Mouse (Mus musculus): ENCODE results near the gene Btg3. TPM values are rescaled to one million over a fixed set of nuclear protein-coding genes. Genes with fewer than 3 reads are reported as not detected.
A peak's percentile ranks its signal among the peaks of the same experiment; 100 is the strongest.

The Btg3 gene
- total and polyA plus RNA-seq, 3 experiments, result 21.6 to 72.2 (median 43.9) TPM

DNA sequence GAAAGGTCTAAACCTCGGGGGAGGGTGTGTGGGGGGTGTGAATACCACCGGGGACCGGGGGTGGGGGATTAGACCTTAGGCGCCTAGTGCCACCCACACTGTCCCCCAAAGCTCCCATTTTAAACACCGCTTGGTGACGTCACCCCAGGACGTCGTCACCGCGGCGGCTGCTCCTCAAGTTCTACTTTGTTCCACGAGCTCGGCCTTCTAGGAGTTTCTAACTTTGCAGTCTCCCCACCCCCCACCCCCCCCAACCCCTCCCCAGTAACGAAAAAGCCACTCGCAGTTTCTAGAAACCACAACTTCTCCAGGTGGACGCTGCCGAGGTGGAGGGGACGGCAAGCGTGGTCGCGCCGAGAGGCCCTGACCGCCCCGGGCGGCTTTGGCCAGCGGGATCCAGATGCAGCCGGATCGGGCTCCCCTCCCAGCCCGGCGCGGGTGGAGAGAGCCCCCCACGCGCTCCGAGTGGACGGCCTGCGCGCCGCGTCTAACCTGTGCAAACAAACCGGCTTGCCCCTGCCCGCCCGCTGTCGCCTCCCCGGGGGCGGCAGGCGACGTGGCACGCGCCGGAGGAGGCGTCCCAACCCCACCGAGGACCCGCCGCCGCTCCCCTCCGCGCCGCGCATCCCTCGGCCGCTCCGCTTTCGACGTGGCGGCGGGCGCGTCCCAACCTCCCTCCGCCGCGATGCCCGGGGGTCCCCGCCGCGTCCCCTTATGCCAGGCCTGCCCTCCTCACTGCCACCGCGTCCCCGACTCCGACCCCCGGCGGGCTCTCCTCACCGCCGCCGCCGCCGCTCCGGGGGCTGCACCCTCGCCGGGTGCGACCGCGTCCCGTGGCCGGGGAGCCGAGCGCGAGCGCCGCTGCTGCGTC, 936 bp downstream of the Btg3 start:
- peak overlapping the region; percentile 87 for H3K27ac ChIP-seq (ENCODE audit: insufficient read depth, low read depth)
- H3K79me2 ChIP-seq (replicated peaks; ENCODE audit: control insufficient read depth, extremely low read depth, insufficient read depth, poor library complexity, severe bottlenecking), result peaks cover 46% of the 10 kb centered on the region
- peak overlapping the region; percentile 98 for H3K4me2 ChIP-seq (ENCODE audit: insufficient read depth, low read depth, poor library complexity, severe bottlenecking)
- peak overlapping the region; percentile 88 for H3K9ac ChIP-seq (ENCODE audit: insufficient read depth, low read depth)
- H3K36me3 ChIP-seq (replicated peaks in 1 of 2; ENCODE audit: control insufficient read depth in 1 of 2, insufficient read depth in 1 of 2, low read length in 1 of 2), result peaks cover 11 to 20% of the 10 kb centered on the region in 2 experiments
- no peaks in the 10 kb centered on the region for H3K9me3 ChIP-seq (replicated peaks; ENCODE audit: low read length)
- peak; percentile 89 for DNase-seq (ENCODE audit: extremely low read depth)
- H3K27me3 ChIP-seq (replicated peaks), result peaks cover 2% of the 10 kb centered on the region
- in situ Hi-C loops (cut with MboI; ENCODE audit: low pct_ligation_motif_present, low pct_unique_long_range_greater_than_20kb, low sequenced_read_pairs) (no loop called here), dilution Hi-C loops (cut with MboI; ENCODE audit: extremely low pct_ligation_motif_present, extremely low pct_unique_long_range_greater_than_20kb, low sequenced_read_pairs) (no loop called here)
- peak overlapping the region; percentile 59 to 99 (median 99) for H3K4me3 ChIP-seq (replicated peaks in 1 of 3; ENCODE audit: low read depth in 2 of 3, low read length in 2 of 3, poor library complexity in 1 of 3)
- peaks cover 2 to 35% of the 10 kb centered on the region in 2 experiments; a peak in 3 of 4 replicates for H3K4me1 ChIP-seq (ENCODE audit: control insufficient read depth in 1 of 2, insufficient read depth in 2 of 2)
- TF ChIP-seq UBTF (IDR thresholded peaks at IDR 0.05; ENCODE audit: low read depth, low read length), result peak; percentile 87; the same call in 1 of the 2 replicates
- no peak for TF ChIP-seq SMC3 (IDR thresholded peaks at IDR 0.05; ENCODE audit: low read depth, low read length)
- TF ChIP-seq ETS1 (conservative IDR thresholded peaks at IDR 0.05; ENCODE audit: low read depth, low read length), result peak; percentile 33
- peak; percentile 50; the same call in 1 of the 2 replicates for TF ChIP-seq JUN (IDR thresholded peaks at IDR 0.05; ENCODE audit: insufficient read depth, low read depth, low read length)
- peak; percentile 53 for TF ChIP-seq MXI1 (IDR thresholded peaks at IDR 0.05; ENCODE audit: low read depth, low read length)
- TF ChIP-seq HCFC1 (IDR thresholded peaks at IDR 0.05; ENCODE audit: low read depth, low read length), result peak; percentile 6; the same call in 1 of the 2 replicates
- 0 out of 2 replicates have a peak, but pooled peaks have one; percentile 21 for TF ChIP-seq EP300 (IDR thresholded peaks at IDR 0.05; ENCODE audit: low read length)
- TF ChIP-seq TCF12 (IDR thresholded peaks at IDR 0.05; ENCODE audit: low read depth, low read length), result peak; percentile 42; the same call in 1 of the 2 replicates
- TF ChIP-seq CTCF (conservative IDR thresholded peaks at IDR 0.05 in 1 of 2, IDR thresholded peaks at IDR 0.05 in 1 of 2; ENCODE audit: low read depth in 2 of 2, low read length in 2 of 2), result no peak
- TF ChIP-seq JUND (conservative IDR thresholded peaks at IDR 0.05; ENCODE audit: low read depth, low read length), result peak; percentile 64
- TF ChIP-seq CHD2 (IDR thresholded peaks at IDR 0.05; ENCODE audit: low read length), result peak; percentile 26; the same call in 1 of the 2 replicates
- TF ChIP-seq POLR2A (IDR thresholded peaks at IDR 0.05; ENCODE audit: low read depth, low read length), result peak; percentile 58; the same call in 1 of the 2 replicates
- no peak for TF ChIP-seq USF2 (conservative IDR thresholded peaks at IDR 0.05; ENCODE audit: low read depth, low read length)
- TF ChIP-seq MYC (IDR thresholded peaks at IDR 0.05; ENCODE audit: low read depth, low read length), result 0 out of 2 replicates have a peak, but pooled peaks have one; percentile 42
- 0 out of 2 replicates have a peak, but pooled peaks have one; percentile 10 for TF ChIP-seq MAZ (IDR thresholded peaks at IDR 0.05; ENCODE audit: low read depth, low read length)
- peak; percentile 47 for TF ChIP-seq BHLHE40 (IDR thresholded peaks at IDR 0.05; ENCODE audit: low read depth, low read length)
- TF ChIP-seq POLR2AphosphoS2 (IDR thresholded peaks at IDR 0.05; ENCODE audit: low read depth, low read length), result 0 out of 2 replicates have a peak, but pooled peaks have one; percentile 5
- TF ChIP-seq MAFK (IDR thresholded peaks at IDR 0.05; ENCODE audit: insufficient replicate concordance, low read length), result no peak

DNA sequence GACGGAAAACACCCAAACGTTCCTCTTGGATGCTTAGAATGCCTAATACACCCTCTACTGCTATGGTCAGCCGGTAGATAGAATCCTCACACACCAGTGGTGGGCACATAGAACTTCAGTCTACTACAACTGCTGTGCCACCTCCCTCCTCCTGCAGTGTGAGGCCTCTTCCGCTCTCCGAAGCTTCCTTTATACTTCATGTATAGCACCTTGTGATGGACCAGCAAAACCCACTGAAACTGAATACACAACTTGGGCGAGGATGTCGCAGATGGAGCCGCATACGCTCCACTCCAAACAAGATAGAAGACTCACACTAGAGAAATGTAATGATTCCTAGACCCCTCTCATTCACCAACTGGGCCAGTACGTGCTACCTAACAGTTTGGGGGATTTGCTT, 1.8 kb downstream of the Btg3 start:
- H3K79me2 ChIP-seq (replicated peaks; ENCODE audit: control insufficient read depth, extremely low read depth, insufficient read depth, poor library complexity, severe bottlenecking), result peaks cover 51% of the 10 kb centered on the region
- H3K27ac ChIP-seq (ENCODE audit: insufficient read depth, low read depth), result peak overlapping the region; percentile 71
- H3K4me2 ChIP-seq (ENCODE audit: insufficient read depth, low read depth, poor library complexity, severe bottlenecking), result peak overlapping the region; percentile 98
- in situ Hi-C loops (cut with MboI; ENCODE audit: low pct_ligation_motif_present, low pct_unique_long_range_greater_than_20kb, low sequenced_read_pairs) (no loop called here), dilution Hi-C loops (cut with MboI; ENCODE audit: extremely low pct_ligation_motif_present, extremely low pct_unique_long_range_greater_than_20kb, low sequenced_read_pairs) (no loop called here)
- peak; percentile 81 for DNase-seq (ENCODE audit: extremely low read depth)
- peak overlapping the region; percentile 88 for H3K9ac ChIP-seq (ENCODE audit: insufficient read depth, low read depth)
- H3K4me1 ChIP-seq (ENCODE audit: control insufficient read depth in 1 of 2, insufficient read depth in 2 of 2), result peaks cover 2 to 35% of the 10 kb centered on the region in 2 experiments; a peak in 3 of 4 replicates
- H3K27me3 ChIP-seq (replicated peaks), result peaks cover 2% of the 10 kb centered on the region
- H3K9me3 ChIP-seq (replicated peaks; ENCODE audit: low read length), result no peaks in the 10 kb centered on the region
- H3K4me3 ChIP-seq (replicated peaks in 1 of 3; ENCODE audit: low read depth in 2 of 3, low read length in 2 of 3, poor library complexity in 1 of 3), result peak overlapping the region; percentile 59 to 99 (median 76)
- H3K36me3 ChIP-seq (replicated peaks in 1 of 2; ENCODE audit: control insufficient read depth in 1 of 2, insufficient read depth in 1 of 2, low read length in 1 of 2), result peaks cover 16 to 26% of the 10 kb centered on the region in 2 experiments
- TF ChIP-seq IRF4 (IDR thresholded peaks at IDR 0.05; ENCODE audit: low read depth, low read length) (no peak), UBTF (IDR thresholded peaks at IDR 0.05; ENCODE audit: low read depth, low read length) (no peak), SMC3 (IDR thresholded peaks at IDR 0.05; ENCODE audit: low read depth, low read length) (no peak), SIN3A (IDR thresholded peaks at IDR 0.05; ENCODE audit: low read length) (0 out of 2 replicates have a peak, but pooled peaks have one; percentile 61), KAT2A (IDR thresholded peaks at IDR 0.05; ENCODE audit: insufficient replicate concordance, low read length) (no peak), MEF2A (IDR thresholded peaks at IDR 0.05; ENCODE audit: borderline replicate concordance, low read depth, low read length) (no peak), NELFE (IDR thresholded peaks at IDR 0.05; ENCODE audit: low read depth, low read length) (peak; percentile 33; the same call in 1 of the 2 replicates), CHD1 (IDR thresholded peaks at IDR 0.05; ENCODE audit: low read depth, low read length) (no peak; the same call in 1 of the 2 replicates), ZC3H11A (IDR thresholded peaks at IDR 0.05; ENCODE audit: low read depth, low read length) (no peak), JUND (conservative IDR thresholded peaks at IDR 0.05; ENCODE audit: low read depth, low read length) (no peak), TBP (conservative IDR thresholded peaks at IDR 0.05; ENCODE audit: low read depth, low read length) (peak; percentile 80), ZNF384 (IDR thresholded peaks at IDR 0.05; ENCODE audit: low read depth, low read length) (no peak), CTCF (conservative IDR thresholded peaks at IDR 0.05 in 1 of 2, IDR thresholded peaks at IDR 0.05 in 1 of 2; ENCODE audit: low read depth in 2 of 2, low read length in 2 of 2) (0 out of 4 replicates have a peak, but pooled peaks of 1 of the 2 experiments have one; percentile 9), JUN (IDR thresholded peaks at IDR 0.05; ENCODE audit: insufficient read depth, low read depth, low read length) (no peak), EP300 (IDR thresholded peaks at IDR 0.05; ENCODE audit: low read length) (no peak), MXI1 (IDR thresholded peaks at IDR 0.05; ENCODE audit: low read depth, low read length) (peak; percentile 44), PAX5 (IDR thresholded peaks at IDR 0.05; ENCODE audit: low read length) (no peak), BHLHE40 (IDR thresholded peaks at IDR 0.05; ENCODE audit: low read depth, low read length) (0 out of 2 replicates have a peak, but pooled peaks have one; percentile 4), POLR2A (IDR thresholded peaks at IDR 0.05; ENCODE audit: low read depth, low read length) (peak; percentile 57)
